Mouse (Mus musculus) brain, embryonic 14.5 days (tissue): ENCODE measurements around the gene F13a1.

Source experiments
- CTCF ChIP-seq: fragments of 200-500 bp; IDR thresholded peaks from 2 replicates; pipeline ENCODE4 v1.5.1; 2012; ENCODE audit warnings: inconsistent platforms, mild to moderate bottlenecking, moderate library complexity, borderline replicate concordance; ENCODE audit not compliant: insufficient read depth, insufficient read length; ENCODE audit errors: extremely low read depth
- POLR2A ChIP-seq: fragments of 200-500 bp; IDR thresholded peaks from 2 replicates; pipeline ENCODE4 v1.6.1; 2012; ENCODE audit warnings: mild to moderate bottlenecking, inconsistent platforms, borderline replicate concordance; ENCODE audit not compliant: poor library complexity, insufficient read depth, insufficient read length, severe bottlenecking; ENCODE audit errors: extremely low read depth

- TF ChIP-seq POLR2A (no peak), CTCF (no peak)
Observed at GRCm38 (mm10) chr13:36896061-36896460, 154.0 kb downstream of the F13a1 start.
